Mouse (Mus musculus) activated CD4-positive, CD25-positive, alpha-beta regulatory T cell, adult 4 months (primary cell): Measurements from ENCODE around the gene Arid4b. TPM values are rescaled to one million over a fixed set of nuclear protein-coding genes. Genes with fewer than 3 reads are reported as not detected.
"Not testable (repeated sequence)": the region's sequence is repeated elsewhere in the genome, so short reads cannot be mapped to it uniquely, and the experiment has no call there.

Source experiments
- ATAC-seq: one replicate; pipeline ENCODE4 v1.8.0; 2017
- polyA plus RNA-seq, 2 experiments: library from polyadenylated mRNA; unstranded; fragments of 100-300 nt; shearing (Covaris generic); gene quantifications; one replicate each; pipeline ENCODE4 v1.2.1; 2017

The Arid4b gene
- 10 to 100 TPM; 61.0 to 75.1 TPM for polyA plus RNA-seq

DNA sequence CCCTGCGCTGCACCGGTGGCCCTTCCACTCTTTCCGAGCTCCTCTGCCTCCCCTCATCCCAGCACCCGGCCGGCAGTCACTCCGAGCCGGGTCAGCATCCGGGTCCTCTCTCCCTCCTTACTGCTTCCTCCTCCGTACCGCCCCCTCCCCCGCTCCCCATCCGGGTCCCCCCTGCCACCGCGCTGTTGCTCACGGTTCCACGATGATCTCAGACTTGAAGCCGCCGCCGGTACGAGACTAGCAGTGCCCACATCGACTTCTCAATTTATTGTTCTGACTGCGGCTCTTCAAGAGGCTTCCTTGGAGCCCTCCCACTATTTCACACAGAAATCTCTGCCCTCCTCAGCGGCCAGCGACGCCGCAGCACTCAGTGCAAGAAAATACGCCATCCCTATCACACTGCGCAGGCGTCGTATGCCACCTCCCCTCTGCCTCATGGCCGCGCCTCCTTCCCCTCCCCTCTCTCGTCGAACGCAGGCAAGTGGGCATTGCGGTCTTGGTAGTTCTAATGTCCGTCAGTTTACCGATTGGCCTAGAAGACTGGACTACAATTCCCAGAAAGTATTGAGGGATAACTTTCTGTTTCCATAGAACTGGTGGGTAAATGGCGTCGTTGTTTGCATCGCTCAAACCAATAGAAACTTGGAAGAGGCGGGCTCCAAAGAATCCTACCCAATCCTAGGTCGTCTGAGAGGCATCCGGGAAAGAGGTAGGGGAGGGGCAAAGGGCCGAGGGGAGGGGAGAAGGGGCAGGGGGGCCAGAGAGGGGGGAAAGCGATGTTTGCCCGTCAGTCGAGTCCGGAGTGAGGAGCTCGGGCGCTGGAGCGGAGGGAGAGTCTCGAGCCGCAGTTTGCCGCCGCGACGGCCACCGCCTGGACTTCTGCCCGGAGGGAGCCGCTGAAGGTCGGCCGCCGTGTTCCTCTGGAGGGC is at the start of gene Arid4b, which contains the start of gene Ggps1:
TSS of gene Arid4b (plus strand) at position 220 of the 929 bp plus-strand sequence.
TSS of gene Ggps1 (minus strand) at position 476 of the 929 bp plus-strand sequence.
- peak; percentile 80 for ATAC-seq

GRCm38 (mm10) chr13:14014001-14014400 is 49.0 kb upstream of the Arid4b start:
- no peak for ATAC-seq

DNA sequence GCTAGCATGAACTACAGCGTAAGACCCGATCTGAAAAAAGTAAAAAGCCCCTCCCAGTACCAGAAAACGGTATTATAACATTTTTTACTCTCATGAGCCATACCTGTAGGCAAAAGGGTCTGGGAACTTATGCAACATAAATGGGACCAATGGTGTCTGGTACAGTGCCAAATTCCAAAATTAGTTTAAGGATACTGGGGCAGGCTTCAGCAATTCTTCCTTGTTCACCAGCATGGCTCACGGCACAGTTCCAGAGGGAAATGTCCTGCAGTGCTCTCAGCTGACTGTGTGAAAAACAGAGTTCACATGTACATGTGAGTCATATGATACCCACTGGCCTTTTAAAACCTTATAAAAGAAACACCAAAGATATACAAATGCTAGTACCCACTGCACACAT is 48.5 kb upstream of the Arid4b start:
- ATAC-seq: no peak

DNA sequence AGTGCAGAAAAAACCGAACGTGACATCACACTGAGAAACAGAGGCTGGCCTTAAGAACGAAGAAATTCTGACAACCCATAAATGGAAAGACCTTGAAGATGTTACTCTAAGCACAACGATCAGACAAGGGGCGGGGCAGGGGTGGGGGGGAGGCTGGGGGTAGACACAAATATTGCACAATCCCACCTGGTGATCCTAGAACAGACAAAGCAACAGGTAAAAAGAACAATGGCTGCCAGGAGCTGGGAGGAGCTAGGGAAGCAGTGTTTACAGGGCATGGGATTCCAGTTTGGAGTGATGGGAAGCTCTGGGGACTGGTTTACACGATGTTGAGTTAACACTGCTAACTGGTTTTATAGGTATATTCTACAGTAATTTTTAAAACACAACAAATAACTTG is 47.4 kb upstream of the Arid4b start:
- no peak for ATAC-seq

DNA sequence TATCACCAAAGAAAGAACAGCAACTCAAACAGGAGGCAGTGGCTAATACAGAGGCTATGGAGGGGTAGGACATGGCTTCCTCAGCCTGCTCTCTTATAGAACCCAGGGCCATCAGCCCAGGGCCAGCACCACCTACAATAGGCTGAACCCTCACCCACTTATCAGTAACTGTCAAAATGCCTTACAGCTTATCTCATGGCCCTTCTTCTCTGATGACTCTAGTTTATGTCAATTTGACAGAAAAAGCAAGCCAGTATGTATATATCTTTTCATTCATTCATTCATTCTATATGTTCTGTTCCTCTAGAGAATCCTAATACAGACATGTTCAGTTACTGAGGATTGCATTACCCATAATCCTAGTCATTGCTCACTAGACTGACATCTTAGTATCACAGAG is 44.7 kb upstream of the Arid4b start:
- no peak for ATAC-seq

DNA sequence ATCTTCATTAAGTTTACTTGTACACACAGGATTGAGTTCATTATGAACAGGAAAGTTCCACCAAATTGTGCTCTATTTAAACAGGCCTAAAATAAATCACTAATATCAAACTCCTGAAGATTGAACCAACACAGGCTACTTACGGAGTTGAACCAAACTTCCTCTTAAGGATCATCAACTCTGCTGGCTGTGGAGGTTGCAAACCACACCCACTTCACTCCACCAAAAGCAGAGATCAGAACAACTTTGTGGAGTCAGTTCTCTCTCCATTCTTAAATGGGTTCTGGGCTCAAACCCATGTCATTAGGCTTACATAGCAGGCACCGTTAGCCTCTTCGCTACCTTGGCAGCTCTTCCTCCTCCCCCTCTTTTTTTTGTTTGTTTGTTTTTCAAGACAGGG is 44.2 kb upstream of the Arid4b start:
- no peak for ATAC-seq

- ATAC-seq: not testable (repeated sequence)
These were observed 41.6 kb upstream of the Arid4b start for GRCm38 (mm10) chr13:14021417-14021816.

GRCm38 (mm10) chr13:14025554-14025953 is 37.5 kb upstream of the Arid4b start:
- no peak for ATAC-seq

DNA sequence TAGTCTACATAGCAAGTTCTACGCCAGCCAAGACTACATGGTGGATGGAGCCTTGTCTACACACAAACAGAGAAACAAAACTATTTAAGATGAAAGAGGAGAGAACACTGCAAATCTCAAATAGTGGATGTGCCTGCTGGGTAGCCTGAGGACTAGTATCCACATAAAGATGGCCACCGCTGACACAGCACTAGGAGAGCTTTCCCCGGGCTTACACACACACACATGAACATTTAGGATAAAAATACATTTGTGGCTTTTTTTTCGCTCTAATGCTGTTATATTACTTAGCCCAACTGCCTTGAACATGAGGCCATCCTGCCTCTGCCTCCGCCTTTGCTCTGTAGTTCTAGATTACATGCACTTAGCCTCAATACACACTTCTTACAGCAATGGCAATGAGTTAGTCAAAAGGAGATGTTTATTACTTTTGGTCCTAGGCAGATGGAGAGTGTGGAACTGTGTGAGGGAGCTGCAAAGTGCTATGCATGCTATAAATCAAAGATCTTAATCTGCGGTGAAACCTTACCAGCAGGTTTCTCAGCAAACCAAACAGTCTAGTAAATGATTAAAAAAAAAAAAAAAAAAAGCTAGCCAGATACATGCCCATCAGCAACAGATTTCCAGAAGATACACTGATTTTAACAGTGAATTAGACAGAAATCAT is 36.7 kb upstream of the Arid4b start:
- no peak for ATAC-seq

- no peak for ATAC-seq
These were observed 29.5 kb upstream of the Arid4b start for GRCm38 (mm10) chr13:14033309-14034072.

DNA sequence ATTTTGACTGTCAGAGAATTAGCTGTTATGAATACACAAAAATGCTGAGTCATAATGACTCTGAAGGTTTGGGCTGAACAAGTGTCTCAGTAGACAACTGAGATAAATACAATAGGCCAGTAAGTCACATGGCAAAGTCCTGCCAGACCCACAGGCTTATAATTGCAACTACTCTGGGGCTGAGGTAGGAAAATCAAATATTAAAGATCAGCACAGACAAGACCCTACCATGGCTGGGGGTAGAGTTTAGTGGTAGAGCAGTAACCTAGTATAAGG is 29.0 kb upstream of the Arid4b start:
- ATAC-seq: no peak

GRCm38 (mm10) chr13:14035352-14035751 is 27.7 kb upstream of the Arid4b start:
- not testable (repeated sequence) for ATAC-seq

GRCm38 (mm10) chr13:14035875-14036630 is 27.0 kb upstream of the Arid4b start:
- no peak for ATAC-seq

DNA sequence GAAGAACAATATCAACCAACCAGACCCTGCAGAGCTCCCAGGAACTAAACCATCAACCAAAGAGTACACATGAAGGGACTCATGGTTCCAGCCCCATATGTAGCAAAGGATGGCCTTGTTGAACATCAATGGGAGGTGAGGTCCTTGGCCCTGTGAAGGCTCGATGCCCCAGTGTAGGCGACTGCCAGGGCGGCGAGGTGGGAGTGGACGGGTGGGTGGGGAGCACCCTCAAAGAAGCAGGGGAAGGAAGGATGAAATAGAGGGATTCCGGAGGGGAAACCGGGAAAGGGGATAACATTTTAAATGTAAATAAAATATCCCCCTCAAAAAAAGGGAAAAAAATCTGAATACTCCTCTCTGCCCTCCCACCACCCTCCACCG is 24.1 kb upstream of the Arid4b start:
- ATAC-seq: no peak

- ATAC-seq: peak; percentile 98
These were observed 23.6 kb upstream of the Arid4b start, which contains the start of gene Tbce for GRCm38 (mm10) chr13:14039292-14039965. Gene Tbce (minus strand): TSS chr13:14039638.

GRCm38 (mm10) chr13:14040186-14040585 is 22.8 kb upstream of the Arid4b start:
- ATAC-seq: no peak

DNA sequence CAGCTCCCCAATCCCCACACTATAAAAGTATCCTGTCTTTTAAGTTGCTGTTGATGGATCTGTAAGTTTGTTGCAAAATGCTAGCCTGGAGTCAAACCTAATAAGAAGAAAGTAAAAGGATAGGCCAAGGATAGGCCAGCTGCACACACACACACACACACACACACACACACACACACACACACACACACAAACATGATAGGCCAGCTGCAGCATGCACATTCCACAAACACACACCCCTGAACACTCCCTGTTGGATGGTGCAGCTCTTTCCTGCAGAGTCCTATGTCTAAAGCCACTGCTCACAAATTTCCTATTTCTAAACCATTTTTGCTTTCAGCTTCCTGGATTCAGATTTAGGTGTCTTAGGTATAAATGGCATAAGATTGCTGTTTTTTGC is 19.2 kb upstream of the Arid4b start:
- ATAC-seq: no peak

DNA sequence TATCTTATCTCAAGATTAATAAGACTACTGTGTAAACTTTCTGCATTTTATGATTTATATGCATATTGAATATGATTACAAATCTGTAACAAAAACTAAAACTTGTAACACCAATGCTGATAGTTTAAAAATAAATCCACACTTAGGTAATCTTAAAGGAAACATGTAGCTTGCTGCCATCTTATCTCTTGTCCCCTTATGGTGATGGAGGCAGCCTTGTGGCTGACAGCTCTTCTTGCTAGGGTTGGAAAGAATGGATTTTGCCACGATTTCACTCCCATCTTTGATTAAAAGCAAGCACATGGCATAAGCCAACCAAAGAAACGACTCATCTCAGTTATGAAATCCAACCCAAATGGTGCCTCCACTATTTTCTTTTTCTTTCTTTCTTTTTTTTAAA is 18.5 kb upstream of the Arid4b start:
- ATAC-seq: no peak

DNA sequence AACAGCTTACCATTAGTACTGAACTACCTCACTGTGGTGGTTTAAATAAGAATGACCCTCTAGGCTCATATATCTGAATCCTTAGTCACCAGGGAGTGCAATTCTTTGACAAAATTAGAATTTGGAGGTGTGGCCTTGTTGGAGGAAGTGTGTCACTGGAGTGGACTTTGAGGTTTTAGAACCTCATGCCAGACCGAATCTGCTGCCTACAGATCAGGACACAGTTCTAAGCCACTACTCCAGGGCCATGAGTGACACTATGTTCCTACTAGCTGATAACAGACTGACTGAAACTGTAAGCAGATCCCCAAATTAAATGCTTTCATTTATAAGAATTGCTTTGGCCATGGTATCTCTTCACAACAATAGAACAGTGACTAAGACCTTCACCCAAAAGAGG is 13.2 kb upstream of the Arid4b start:
- no peak for ATAC-seq

- no peak for ATAC-seq
These were observed 6.2 kb upstream of the Arid4b start for GRCm38 (mm10) chr13:14056801-14057200.

- no peak for ATAC-seq
These were observed 3.5 kb upstream of the Arid4b start for GRCm38 (mm10) chr13:14059582-14059981.
